Mouse (Mus musculus) heart, embryonic 16.5 days (tissue): ENCODE measurements at regions not wholly inside any gene's neighbourhood (a gene's known extent, or its start where the extent isn't known, plus 50 kb on each side); places are given as distances from the start of the nearest gene placed in this dataset.

ENCODE experiments used
- ATAC-seq: fragments of 200-750 bp; cut with Nextera tagmentation; replicated peaks from 2 replicates; pipeline ENCODE4 v1.8.0; 2017; ENCODE audit warnings: moderate number of reproducible peaks; ENCODE audit not compliant: insufficient read depth, low FRiP score; ENCODE audit errors: extremely low read depth
- H3K27ac ChIP-seq: fragments of 300-500 bp; sonication (generic); 2 replicates; pipeline ENCODE4 v1.5.1; 2014; ENCODE audit warnings: mild to moderate bottlenecking, low read length, control low read depth, moderate library complexity
- H3K27me3 ChIP-seq: fragments of 300-500 bp; sonication (generic); 2 replicates; pipeline ENCODE4 v1.6.1; 2014; ENCODE audit warnings: low read length, mixed read lengths; ENCODE audit not compliant: control insufficient read depth, insufficient read depth
- H3K36me3 ChIP-seq: fragments of 300-500 bp; sonication (generic); 2 replicates; pipeline ENCODE4 v1.6.1; 2014; ENCODE audit not compliant: control insufficient read depth, insufficient read depth
- H3K4me1 ChIP-seq: fragments of 300-500 bp; sonication (generic); 2 replicates; pipeline ENCODE4 v1.6.1; 2014; ENCODE audit warnings: low read length, mixed read lengths; ENCODE audit not compliant: control insufficient read depth, insufficient read depth
- H3K4me2 ChIP-seq: fragments of 300-500 bp; sonication (generic); 2 replicates; pipeline ENCODE4 v1.6.1; 2014; ENCODE audit warnings: low read depth, mild to moderate bottlenecking, control low read depth, low read length
- H3K4me3 ChIP-seq: fragments of 300-500 bp; sonication (generic); 2 replicates; pipeline ENCODE4 v1.5.1; 2014; ENCODE audit warnings: mild to moderate bottlenecking, control low read depth, low read length
- H3K9ac ChIP-seq: fragments of 300-500 bp; sonication (generic); 2 replicates; pipeline ENCODE4 v1.6.1; 2014; ENCODE audit warnings: low read length, control low read depth
- H3K9me3 ChIP-seq: fragments of 300-500 bp; sonication (generic); replicated peaks from 2 replicates; pipeline ENCODE4 v1.6.1; 2016; ENCODE audit warnings: low read length; ENCODE audit not compliant: control insufficient read depth
- WGBS: fragments of 180-500 bp; shearing (Covaris S2); extraction: QIAGEN DNeasy Blood & Tissue Kit; methylation state at CpG from one replicate; pipeline ENCODE4 v1.1.7; 2014; 5-methylcytosine and 5-hydroxymethylcytosine counted together

GRCm38 (mm10) chr14:61998259-61998658 is 294.1 kb upstream of the Rnaseh2b start:
- no peaks in the 10 kb centered on the region for H3K36me3 ChIP-seq
- H3K4me2 ChIP-seq = no peak overlapping the region
- H3K4me1 ChIP-seq = peaks cover under 1% of the 10 kb centered on the region; the same call in 1 of the 2 replicates
- no peak for ATAC-seq
- H3K9me3 ChIP-seq = no peaks in the 10 kb centered on the region
- WGBS = 64% methylated on average over 3 of the region's 3 CpGs
- no peak overlapping the region for H3K4me3 ChIP-seq
- no peak overlapping the region for H3K27ac ChIP-seq
- no peak overlapping the region for H3K9ac ChIP-seq
- no peaks in the 10 kb centered on the region; the same call in 1 of the 2 replicates for H3K27me3 ChIP-seq

GRCm38 (mm10) chr14:62001481-62001949 is 290.9 kb upstream of the Rnaseh2b start:
- Histone ChIP-seq H3K9ac (no peak overlapping the region), H3K4me3 (no peak overlapping the region), H3K27ac (no peak overlapping the region), H3K9me3 (no peaks in the 10 kb centered on the region), H3K4me1 (peaks cover 2% of the 10 kb centered on the region; the same call in 1 of the 2 replicates), H3K27me3 (no peaks in the 10 kb centered on the region; the same call in 1 of the 2 replicates), H3K36me3 (no peaks in the 10 kb centered on the region), H3K4me2 (no peak overlapping the region)
- WGBS = 38% methylated on average over 7 of the region's 7 CpGs
- no peak for ATAC-seq

DNA sequence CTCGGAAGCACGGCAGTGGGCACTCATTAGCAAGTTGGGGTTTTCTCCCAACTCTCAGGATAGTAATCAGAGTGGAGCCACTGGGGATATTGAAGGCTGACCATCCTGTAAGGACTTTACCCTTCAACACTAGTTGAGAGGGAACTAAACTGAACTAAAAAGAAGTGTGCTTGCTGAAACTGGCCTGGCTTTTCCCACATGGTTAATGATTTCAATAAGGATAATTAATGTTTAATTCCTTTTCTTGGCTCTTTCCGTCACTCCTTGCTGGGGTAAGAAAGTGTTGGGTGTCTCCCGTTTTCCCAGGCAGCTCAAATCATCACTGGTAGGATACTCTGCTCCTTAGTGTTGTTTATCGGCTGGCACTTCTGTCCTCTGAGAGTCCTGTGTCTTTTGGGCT is 290.3 kb upstream of the Rnaseh2b start:
- Histone ChIP-seq H3K36me3 (no peaks in the 10 kb centered on the region), H3K4me3 (no peak overlapping the region), H3K4me1 (peaks cover 2% of the 10 kb centered on the region; the same call in 1 of the 2 replicates), H3K4me2 (no peak overlapping the region), H3K27ac (no peak overlapping the region), H3K27me3 (no peaks in the 10 kb centered on the region; the same call in 1 of the 2 replicates), H3K9me3 (no peaks in the 10 kb centered on the region), H3K9ac (no peak overlapping the region)
- 80% methylated on average over 5 of the region's 5 CpGs for WGBS
- no peak for ATAC-seq

- Histone ChIP-seq H3K4me1 (peaks cover 2% of the 10 kb centered on the region; the same call in 1 of the 2 replicates), H3K9ac (no peak overlapping the region), H3K36me3 (no peaks in the 10 kb centered on the region), H3K4me2 (no peak overlapping the region), H3K27me3 (no peaks in the 10 kb centered on the region; the same call in 1 of the 2 replicates), H3K9me3 (peaks cover 3% of the 10 kb centered on the region; the same call in 1 of the 2 replicates), H3K27ac (no peak overlapping the region), H3K4me3 (no peak overlapping the region)
- WGBS = 59% methylated on average over 16 of the region's 16 CpGs
- ATAC-seq = no peak
Observed at GRCm38 (mm10) chr14:62003013-62003781, 289.2 kb upstream of the Rnaseh2b start.

DNA sequence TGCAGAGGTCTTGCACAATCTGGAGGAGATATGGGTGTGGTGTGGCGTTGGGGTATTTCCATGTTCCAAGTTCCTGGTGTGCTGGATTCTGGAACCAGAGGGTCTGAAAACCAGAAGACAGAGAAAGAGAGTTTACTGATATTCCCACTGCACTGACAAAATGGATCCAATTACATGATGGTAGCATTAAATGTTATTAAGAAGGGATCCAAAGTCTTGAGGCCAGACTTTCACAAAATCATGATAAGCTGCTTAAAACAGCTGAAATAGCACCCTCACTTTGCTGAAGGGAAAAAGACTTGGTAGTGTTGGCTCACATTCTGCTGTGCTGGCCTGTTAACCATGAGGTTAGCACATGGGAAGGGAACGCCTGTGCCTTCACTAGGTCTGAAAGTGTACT is 288.6 kb upstream of the Rnaseh2b start:
- Histone ChIP-seq H3K36me3 (no peaks in the 10 kb centered on the region), H3K4me1 (peaks cover 2% of the 10 kb centered on the region; the same call in 1 of the 2 replicates), H3K9me3 (peaks cover 3% of the 10 kb centered on the region; the same call in 1 of the 2 replicates), H3K27ac (no peak overlapping the region), H3K4me2 (no peak overlapping the region), H3K4me3 (no peak overlapping the region), H3K9ac (no peak overlapping the region), H3K27me3 (no peaks in the 10 kb centered on the region; the same call in 1 of the 2 replicates)
- no peak for ATAC-seq
- 83% methylated on average over 2 of the region's 2 CpGs for WGBS

GRCm38 (mm10) chr14:62008707-62009106 is 283.7 kb upstream of the Rnaseh2b start:
- Histone ChIP-seq H3K4me2 (no peak overlapping the region), H3K4me3 (no peak overlapping the region), H3K27ac (no peak overlapping the region), H3K9ac (no peak overlapping the region), H3K9me3 (peaks cover 3% of the 10 kb centered on the region; the same call in 1 of the 2 replicates), H3K27me3 (no peaks in the 10 kb centered on the region), H3K36me3 (no peaks in the 10 kb centered on the region), H3K4me1 (no peaks in the 10 kb centered on the region)
- WGBS = 91% methylated on average over 5 of the region's 5 CpGs
- no peak for ATAC-seq

GRCm38 (mm10) chr14:62018804-62019203 is 273.6 kb upstream of the Rnaseh2b start:
- Histone ChIP-seq H3K9me3 (no peaks in the 10 kb centered on the region), H3K4me2 (no peak overlapping the region), H3K4me1 (no peaks in the 10 kb centered on the region), H3K9ac (no peak overlapping the region), H3K4me3 (no peak overlapping the region), H3K27ac (no peak overlapping the region), H3K27me3 (no peaks in the 10 kb centered on the region), H3K36me3 (no peaks in the 10 kb centered on the region)
- no peak for ATAC-seq
- WGBS = 78% methylated on average over 4 of the region's 4 CpGs

GRCm38 (mm10) chr14:62020996-62021395 is 271.4 kb upstream of the Rnaseh2b start:
- Histone ChIP-seq H3K4me1 (no peaks in the 10 kb centered on the region), H3K4me2 (no peak overlapping the region), H3K9me3 (no peaks in the 10 kb centered on the region), H3K27me3 (no peaks in the 10 kb centered on the region), H3K27ac (no peak overlapping the region), H3K4me3 (no peak overlapping the region), H3K9ac (no peak overlapping the region), H3K36me3 (no peaks in the 10 kb centered on the region)
- WGBS = 80% methylated on average over 3 of the region's 3 CpGs
- no peak for ATAC-seq

DNA sequence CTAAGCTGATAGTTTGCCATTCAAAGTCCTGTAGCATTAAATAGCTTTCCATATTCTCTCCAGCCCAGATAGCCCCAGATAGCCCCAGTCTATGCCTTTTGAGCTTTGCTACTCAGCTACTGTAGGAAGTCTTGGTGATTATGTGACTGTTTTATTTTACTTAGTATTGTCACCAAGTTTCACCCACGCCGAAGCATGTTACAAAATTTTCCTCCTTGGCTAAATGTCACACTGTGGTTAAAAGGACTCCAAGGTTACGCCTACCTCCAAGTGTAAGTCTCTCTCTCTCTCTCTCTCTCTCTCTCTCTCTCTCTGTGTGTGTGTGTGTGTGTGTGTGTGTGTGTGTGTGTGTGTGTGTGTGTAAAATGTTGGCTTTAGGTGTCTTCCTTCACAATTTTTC is 270.2 kb upstream of the Rnaseh2b start:
- Histone ChIP-seq H3K9ac (no peak overlapping the region), H3K4me1 (no peaks in the 10 kb centered on the region), H3K4me3 (no peak overlapping the region), H3K27ac (no peak overlapping the region), H3K9me3 (no peaks in the 10 kb centered on the region), H3K36me3 (no peaks in the 10 kb centered on the region), H3K4me2 (no peak overlapping the region), H3K27me3 (no peaks in the 10 kb centered on the region)
- no peak for ATAC-seq
- WGBS = 91% methylated on average over 3 of the region's 3 CpGs
